Mouse (Mus musculus): ENCODE measurements around the gene Spocd1.

GRCm38 (mm10) chr4:130006533-130006932, 77.5 kb downstream of the Spocd1 start:
- TF ChIP-seq POLR2A (IDR thresholded peaks at IDR 0.05; ENCODE audit: borderline replicate concordance, extremely low read depth, insufficient read depth, insufficient read length, poor library complexity, severe bottlenecking) (no peak), CTCF (IDR thresholded peaks at IDR 0.05; ENCODE audit: borderline replicate concordance, extremely low read depth, insufficient read depth, insufficient read length) (no peak)
